In genomic region chr12:111500725-111501124, GRCm38 (mm10) we compare ENCODE assay signal across 16 mouse cellular contexts. TPM values are rescaled to one million over a fixed set of nuclear protein-coding genes. Genes with fewer than 3 reads are reported as not detected.
DNase-seq lines count a peak whose midpoint lies in the region; ATAC-seq lines count a peak whose summit lies in the region.
"Had no signal": no experiment of that assay in that cellular context is flagged by ENCODE, and none has a peak within 500 bp of the region (broad histone marks: within the 10 kb centered on the region; RNA-seq: fewer than 3 reads in every experiment).

No protein-coding gene starts in this region.

- H3K27ac ChIP-seq in limb, embryonic 11.5 days (replicated peaks; ENCODE audit: low read depth, low read length), result no peak overlapping the region
- H3K27ac ChIP-seq in limb, embryonic 10.5 days, result no peak overlapping the region
- H3K27ac ChIP-seq in embryonic facial prominence, embryonic 13.5 days, result no peak overlapping the region
- H3K27ac ChIP-seq in hindbrain, embryonic 16.5 days (ENCODE audit: low read depth, low read length), result peak overlapping the region; percentile 64
- peak overlapping the region; percentile 60 for H3K27ac ChIP-seq in neural tube, embryonic 15.5 days (replicated peaks)
- H3K27ac ChIP-seq: gastrocnemius, adult 2 months; macrophage had no signal

- WGBS in limb, embryonic 11.5 days, result 35% methylated on average over 5 of the region's 5 CpGs
- WGBS in limb, embryonic 10.5 days, result 31% methylated on average over 5 of the region's 5 CpGs
- WGBS in embryonic facial prominence, embryonic 13.5 days, result 23% methylated on average over 5 of the region's 5 CpGs
- WGBS in hindbrain, embryonic 16.5 days, result 10% methylated on average over 5 of the region's 5 CpGs
- 18% methylated on average over 5 of the region's 5 CpGs for whole genome bisulfite sequencing in neural tube, embryonic 15.5 days

- no peak overlapping the region for H3K4me3 ChIP-seq in limb, embryonic 11.5 days (ENCODE audit: low read depth, low read length)
- H3K4me3 ChIP-seq in limb, embryonic 10.5 days, result no peak overlapping the region
- H3K4me3 ChIP-seq in embryonic facial prominence, embryonic 13.5 days, result no peak overlapping the region
- H3K4me3 ChIP-seq in hindbrain, embryonic 16.5 days (ENCODE audit: low read length), result no peak overlapping the region
- no peak overlapping the region for H3K4me3 ChIP-seq in neural tube, embryonic 15.5 days (replicated peaks)
- H3K4me3 ChIP-seq: gastrocnemius, adult 2 months had no signal

- no peaks in the 10 kb centered on the region for H3K9me3 ChIP-seq in limb, embryonic 11.5 days (ENCODE audit: control insufficient read depth, low read length)
- H3K9me3 ChIP-seq in limb, embryonic 10.5 days (replicated peaks), result no peaks in the 10 kb centered on the region
- H3K9me3 ChIP-seq in embryonic facial prominence, embryonic 13.5 days, result 0 out of 2 replicates have a peak, but pooled peaks cover 9% of the 10 kb centered on the region
- H3K9me3 ChIP-seq in hindbrain, embryonic 16.5 days (ENCODE audit: control insufficient read depth, low read length), result no peaks in the 10 kb centered on the region
- no peaks in the 10 kb centered on the region for H3K9me3 ChIP-seq in neural tube, embryonic 15.5 days (replicated peaks)

- ATAC-seq in limb, embryonic 11.5 days (ENCODE audit: insufficient number of reproducible peaks, low FRiP score, low TSS enrichment, low read depth), result 0 out of 2 replicates have a peak, but pooled peaks have one; percentile 31
- peak; percentile 18; the same call in 1 of the 2 replicates for ATAC-seq in embryonic facial prominence, embryonic 13.5 days (ENCODE audit: insufficient number of reproducible peaks, insufficient read depth, low FRiP score, low TSS enrichment, low read depth)
- peak; percentile 71 for ATAC-seq in hindbrain, embryonic 16.5 days
- peak; percentile 67 for ATAC-seq in neural tube, embryonic 15.5 days (ENCODE audit: low FRiP score)

- no peak overlapping the region for H3K9ac ChIP-seq in limb, embryonic 11.5 days (ENCODE audit: low read length)
- H3K9ac ChIP-seq in embryonic facial prominence, embryonic 13.5 days, result no peak overlapping the region
- H3K9ac ChIP-seq in hindbrain, embryonic 16.5 days (ENCODE audit: low read depth, low read length), result no peak overlapping the region
- H3K9ac ChIP-seq in neural tube, embryonic 15.5 days (replicated peaks), result no peak overlapping the region

- H3K4me2 ChIP-seq in limb, embryonic 11.5 days (ENCODE audit: low read depth, severe bottlenecking), result no peak overlapping the region
- no peak overlapping the region for H3K4me2 ChIP-seq in embryonic facial prominence, embryonic 13.5 days
- H3K4me2 ChIP-seq in hindbrain, embryonic 16.5 days (ENCODE audit: low read length), result peak overlapping the region; percentile 37
- 0 out of 2 replicates have a peak overlapping the region, but pooled peaks have one; percentile 10 for H3K4me2 ChIP-seq in neural tube, embryonic 15.5 days

- H3K4me1 ChIP-seq in limb, embryonic 11.5 days (ENCODE audit: control insufficient read depth, insufficient read depth, low read length), result no peaks in the 10 kb centered on the region
- H3K4me1 ChIP-seq in limb, embryonic 10.5 days, result peaks cover 12% of the 10 kb centered on the region
- H3K4me1 ChIP-seq in embryonic facial prominence, embryonic 13.5 days, result no peaks in the 10 kb centered on the region
- peaks cover 3% of the 10 kb centered on the region for H3K4me1 ChIP-seq in hindbrain, embryonic 16.5 days (ENCODE audit: control insufficient read depth, insufficient read depth, low read depth, low read length)
- H3K4me1 ChIP-seq in neural tube, embryonic 15.5 days, result peaks cover 13% of the 10 kb centered on the region

- no peak for DNase-seq in limb, embryonic 11.5 days (ENCODE audit: low spot score)
- DNase-seq in limb, embryonic 10.5 days (ENCODE audit: low spot score), result no peak
- no peak for DNase-seq in c-Kit-positive CD71-positive TER-119-positive erythroid progenitor cells, embryonic 14.5 days (ENCODE audit: low spot score)
- DNase-seq in ovary, adult 18-20 months (ENCODE audit: low spot score), result no peak
- no peak for DNase-seq in frontal cortex, postnatal 25 days (ENCODE audit: low spot score in 2 of 2)
- DNase-seq: adrenal gland, postnatal 10 days; cerebellum, postnatal 25 days; gastrocnemius, adult 2 months; kidney, postnatal 10 days; right cerebral cortex, postnatal 4 days; thymus, postnatal 25 days had no signal

- no peaks in the 10 kb centered on the region for H3K36me3 ChIP-seq in limb, embryonic 11.5 days (ENCODE audit: control insufficient read depth, insufficient read depth, low read length)
- no peaks in the 10 kb centered on the region for H3K36me3 ChIP-seq in limb, embryonic 10.5 days
- no peaks in the 10 kb centered on the region for H3K36me3 ChIP-seq in embryonic facial prominence, embryonic 13.5 days
- no peaks in the 10 kb centered on the region for H3K36me3 ChIP-seq in hindbrain, embryonic 16.5 days (ENCODE audit: control insufficient read depth, insufficient read depth, low read length)
- H3K36me3 ChIP-seq in neural tube, embryonic 15.5 days, result no peaks in the 10 kb centered on the region

- H3K27me3 ChIP-seq in limb, embryonic 11.5 days (ENCODE audit: control insufficient read depth, insufficient read depth, low read length), result no peaks in the 10 kb centered on the region
- peaks cover 11% of the 10 kb centered on the region; the same call in 1 of the 2 replicates for H3K27me3 ChIP-seq in limb, embryonic 10.5 days (ENCODE audit: low read depth, poor library complexity, severe bottlenecking)
- no peaks in the 10 kb centered on the region for H3K27me3 ChIP-seq in embryonic facial prominence, embryonic 13.5 days
- H3K27me3 ChIP-seq in hindbrain, embryonic 16.5 days (replicated peaks; ENCODE audit: control insufficient read depth, insufficient read depth, low read length), result no peaks in the 10 kb centered on the region
- no peaks in the 10 kb centered on the region for H3K27me3 ChIP-seq in neural tube, embryonic 15.5 days (replicated peaks)

RNA-seq across cellular contexts. Expression of gene Gm266, which starts 15.1 kb away (rescaled TPM):
- polyA plus RNA-seq in limb, embryonic 11.5 days (2014; fragmentation: Nextera tagmentation; extraction: Ambion mirVana), result 11.4 and 13.8 TPM in 2 replicates
- polyA plus RNA-seq in limb, embryonic 10.5 days (2016; fragmentation: Nextera tagmentation; extraction: Ambion mirVana), result 11.4 and 13.7 TPM in 2 replicates
- polyA plus RNA-seq in embryonic facial prominence, embryonic 13.5 days (2015; fragmentation: Nextera tagmentation; extraction: Ambion mirVana), result 9.5 and 12.1 TPM in 2 replicates
- polyA plus RNA-seq in hindbrain, embryonic 16.5 days (2015; fragmentation: Nextera tagmentation; extraction: Ambion mirVana), result 2.6 and 5.0 TPM in 2 replicates
- polyA plus RNA-seq in neural tube, embryonic 15.5 days (2015; fragmentation: Nextera tagmentation; extraction: Ambion mirVana), result 2.9 and 12.0 TPM in 2 replicates
- polyA plus RNA-seq: liver, adult 2 months; macrophage had no signal

RNA-seq across cellular contexts. Expression of gene Eif5, which starts 37.1 kb away (rescaled TPM):
- polyA plus RNA-seq in limb, embryonic 11.5 days (2014; fragmentation: Nextera tagmentation; extraction: Ambion mirVana), result 666 and 690 TPM in 2 replicates
- polyA plus RNA-seq in limb, embryonic 10.5 days (2016; fragmentation: Nextera tagmentation; extraction: Ambion mirVana), result 669 and 688 TPM in 2 replicates
- polyA plus RNA-seq in embryonic facial prominence, embryonic 13.5 days (2015; fragmentation: Nextera tagmentation; extraction: Ambion mirVana), result 507 and 586 TPM in 2 replicates
- 482 and 486 TPM in 2 replicates for polyA plus RNA-seq in hindbrain, embryonic 16.5 days (2015; fragmentation: Nextera tagmentation; extraction: Ambion mirVana)
- polyA plus RNA-seq in neural tube, embryonic 15.5 days (2015; fragmentation: Nextera tagmentation; extraction: Ambion mirVana), result 547 and 548 TPM in 2 replicates

RNA-seq across cellular contexts. Expression of gene Tnfaip2, which starts 58.5 kb away (rescaled TPM):
- polyA plus RNA-seq in limb, embryonic 11.5 days (2014; fragmentation: Nextera tagmentation; extraction: Ambion mirVana), result 3.1 and 5.5 TPM in 2 replicates
- polyA plus RNA-seq in limb, embryonic 10.5 days (2016; fragmentation: Nextera tagmentation; extraction: Ambion mirVana), result 4.3 and 6.0 TPM in 2 replicates
- 8.1 and 10.6 TPM in 2 replicates for polyA plus RNA-seq in embryonic facial prominence, embryonic 13.5 days (2015; fragmentation: Nextera tagmentation; extraction: Ambion mirVana)
- polyA plus RNA-seq in hindbrain, embryonic 16.5 days (2015; fragmentation: Nextera tagmentation; extraction: Ambion mirVana), result 0.79 and 1.2 TPM in 2 replicates
- polyA plus RNA-seq in neural tube, embryonic 15.5 days (2015; fragmentation: Nextera tagmentation; extraction: Ambion mirVana), result 1.00 and 3.3 TPM in 2 replicates

Comparison
In these comparisons a context has a peak if more than half of its experiments do, and no peak if none do; other contexts are left out.
1. ATAC-seq: peak in every context shown above with its lines; median percentile 71 in hindbrain, embryonic 16.5 days; 67 in neural tube, embryonic 15.5 days; 31 in limb, embryonic 11.5 days; 18 in embryonic facial prominence, embryonic 13.5 days.
2. H3K27ac ChIP-seq: peak in hindbrain, embryonic 16.5 days (single experiment) and neural tube, embryonic 15.5 days (single experiment); none in limb, embryonic 11.5 days (single experiment), limb, embryonic 10.5 days (single experiment) and embryonic facial prominence, embryonic 13.5 days (single experiment).
3. H3K4me2 ChIP-seq: peak in hindbrain, embryonic 16.5 days (single experiment) and neural tube, embryonic 15.5 days (single experiment); none in limb, embryonic 11.5 days (single experiment) and embryonic facial prominence, embryonic 13.5 days (single experiment).